Mouse (Mus musculus): ENCODE data around the gene Myl6b.

The Myl6b gene

GRCm38 (mm10) chr10:128493319-128493694, 5.2 kb downstream of the Myl6b start:
- DNase-seq (ENCODE audit: low read depth) = no peak

- DNase-seq (ENCODE audit: low read depth) = peak; percentile 56
Observed at GRCm38 (mm10) chr10:128492633-128493311, 5.7 kb downstream of the Myl6b start.

- peak; percentile 49 for DNase-seq (ENCODE audit: low read depth)
Observed at GRCm38 (mm10) chr10:128492051-128492450, 6.4 kb downstream of the Myl6b start.

- peak; percentile 51 for DNase-seq (ENCODE audit: low read depth)
Observed at GRCm38 (mm10) chr10:128491495-128491894, 7.0 kb downstream of the Myl6b start.

- no peak for DNase-seq (ENCODE audit: low read depth)
Observed at GRCm38 (mm10) chr10:128490912-128491311, 7.6 kb downstream of the Myl6b start.

GRCm38 (mm10) chr10:128490232-128490631, 8.3 kb downstream of the Myl6b start:
- no peak for DNase-seq (ENCODE audit: low read depth)

- no peak for DNase-seq (ENCODE audit: low read depth)
Observed at GRCm38 (mm10) chr10:128489785-128490184, 8.7 kb downstream of the Myl6b start.

GRCm38 (mm10) chr10:128489380-128489779, 9.1 kb downstream of the Myl6b start:
- DNase-seq (ENCODE audit: low read depth) = no peak

GRCm38 (mm10) chr10:128488776-128489175, 9.7 kb downstream of the Myl6b start:
- DNase-seq (ENCODE audit: low read depth) = no peak

GRCm38 (mm10) chr10:128487861-128488712, 10.4 kb downstream of the Myl6b start:
- DNase-seq (ENCODE audit: low read depth) = no peak

- DNase-seq (ENCODE audit: low read depth) = no peak
Observed at GRCm38 (mm10) chr10:128486370-128486769, 12.1 kb downstream of the Myl6b start.

GRCm38 (mm10) chr10:128474366-128474765, 24.1 kb downstream of the Myl6b start:
- DNase-seq (ENCODE audit: low read depth) = no peak

- no peak for DNase-seq (ENCODE audit: low read depth)
Observed at GRCm38 (mm10) chr10:128460270-128460630, 38.2 kb downstream of the Myl6b start.

GRCm38 (mm10) chr10:128459409-128460269, 38.8 kb downstream of the Myl6b start:
- DNase-seq (ENCODE audit: low read depth) = peak; percentile 68

- DNase-seq (ENCODE audit: low read depth) = peak; percentile 89
Observed at GRCm38 (mm10) chr10:128458719-128459408, 39.6 kb downstream of the Myl6b start, which contains the start of gene Smarcc2. TSS of gene Smarcc2 (plus strand) at chr10:128459248.

- peak; percentile 80 for DNase-seq (ENCODE audit: low read depth)
Observed at GRCm38 (mm10) chr10:128458348-128458718, 40.2 kb downstream of the Myl6b start.

- DNase-seq (ENCODE audit: low read depth) = no peak
Observed at GRCm38 (mm10) chr10:128457676-128458075, 40.8 kb downstream of the Myl6b start.

- DNase-seq (ENCODE audit: low read depth) = peak; percentile 88
Observed at GRCm38 (mm10) chr10:128455280-128455679, 43.2 kb downstream of the Myl6b start.

- no peak for DNase-seq (ENCODE audit: low read depth)
Observed at GRCm38 (mm10) chr10:128454471-128454870, 44.0 kb downstream of the Myl6b start.

- no peak for DNase-seq (ENCODE audit: low read depth)
Observed at GRCm38 (mm10) chr10:128451014-128451413, 47.5 kb downstream of the Myl6b start.

- DNase-seq (ENCODE audit: low read depth) = no peak
Observed at GRCm38 (mm10) chr10:128445407-128445806, 53.1 kb downstream of the Myl6b start.

- DNase-seq (ENCODE audit: low read depth) = no peak
Observed at GRCm38 (mm10) chr10:128444354-128444753, 54.1 kb downstream of the Myl6b start.

Measured in naive thymus-derived CD4-positive, alpha-beta T cell, adult 2 months (primary cell).